Mouse (Mus musculus) lung, embryonic 15.5 days (tissue): ENCODE data around the gene Mycbp. TPM values are rescaled to one million over a fixed set of nuclear protein-coding genes. Genes with fewer than 3 reads are reported as not detected.
A peak's percentile ranks its signal among the peaks of the same experiment; 100 is the strongest.
"Not testable (repeated sequence)": the region's sequence is repeated elsewhere in the genome, so short reads cannot be mapped to it uniquely, and the experiment has no call there.

ENCODE experiments used
- ATAC-seq: fragments of 200-750 bp; cut with Nextera tagmentation; 2 replicates; pipeline ENCODE4 v1.8.0; 2017; ENCODE audit warnings: moderate number of reproducible peaks, borderline replicate concordance; ENCODE audit not compliant: low FRiP score, low TSS enrichment; ENCODE audit errors: extremely low read depth
- H3K27ac ChIP-seq: fragments of 300-500 bp; sonication (generic); 2 replicates; pipeline ENCODE4 v1.5.1; 2015; ENCODE audit warnings: moderate library complexity, mild to moderate bottlenecking, inconsistent platforms
- H3K27me3 ChIP-seq: fragments of 300-500 bp; sonication (generic); 2 replicates; pipeline ENCODE4 v1.6.1; 2015; ENCODE audit warnings: inconsistent platforms
- H3K36me3 ChIP-seq: fragments of 300-500 bp; sonication (generic); 2 replicates; pipeline ENCODE4 v1.6.1; 2015; ENCODE audit warnings: inconsistent platforms
- H3K4me1 ChIP-seq: fragments of 300-500 bp; sonication (generic); 2 replicates; pipeline ENCODE4 v1.6.1; 2015; ENCODE audit warnings: inconsistent platforms
- H3K4me2 ChIP-seq: fragments of 300-500 bp; sonication (generic); 2 replicates; pipeline ENCODE4 v1.6.1; 2015; ENCODE audit warnings: inconsistent platforms, mild to moderate bottlenecking, moderate library complexity
- H3K4me3 ChIP-seq: fragments of 300-500 bp; sonication (generic); 2 replicates; pipeline ENCODE4 v1.5.1; 2015; ENCODE audit warnings: mild to moderate bottlenecking, inconsistent platforms
- H3K9ac ChIP-seq: fragments of 300-500 bp; sonication (generic); 2 replicates; pipeline ENCODE4 v1.6.1; 2015; ENCODE audit warnings: inconsistent platforms
- H3K9me3 ChIP-seq: fragments of 300-500 bp; sonication (generic); 2 replicates; pipeline ENCODE4 v1.6.1; 2016; ENCODE audit warnings: inconsistent platforms
- WGBS: fragments of 180-500 bp; shearing (Covaris S2); methylation state at CpG from one replicate; pipeline ENCODE4 v1.1.7; 2015; 5-methylcytosine and 5-hydroxymethylcytosine counted together
- polyA plus RNA-seq: library from polyadenylated mRNA; unstranded; fragments of >200 nt; fragmentation: Nextera tagmentation; extraction: Ambion mirVana; gene quantifications from 2 replicates; pipeline ENCODE4 v1.2.1, GENCODE M21; 2015

Mycbp gene
- polyA plus RNA-seq, 1 experiment from 2014 or later, result 69.6 TPM

DNA sequence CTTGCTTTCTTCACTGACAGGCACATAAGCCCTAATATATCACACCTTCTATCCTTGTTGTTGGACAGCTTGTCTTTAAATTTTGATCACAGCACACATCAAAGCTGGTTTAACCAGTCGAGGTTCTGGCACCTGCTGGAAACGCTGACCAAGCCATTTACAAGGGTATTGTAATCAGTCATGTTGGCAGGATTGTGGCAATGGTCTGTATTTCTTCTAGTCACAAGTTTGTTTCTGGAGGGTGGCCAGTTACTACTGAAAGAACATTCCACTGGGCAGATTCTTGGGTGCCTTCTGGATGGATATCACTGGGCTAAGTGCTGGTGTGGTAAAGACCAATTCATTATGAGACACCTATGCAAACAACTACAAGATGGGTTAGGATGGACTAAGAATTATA lies 7.8 kb downstream of the Mycbp start:
- Histone ChIP-seq H3K9me3 (no peaks in the 10 kb centered on the region), H3K27ac (no peak overlapping the region), H3K9ac (no peak overlapping the region), H3K4me3 (no peak overlapping the region), H3K27me3 (no peaks in the 10 kb centered on the region), H3K4me1 (peaks cover 9% of the 10 kb centered on the region), H3K36me3 (peaks cover 30% of the 10 kb centered on the region; the same call in 1 of the 2 replicates), H3K4me2 (no peak overlapping the region)
- no peak for ATAC-seq
- WGBS, result 45% methylated on average over 2 of the region's 2 CpGs

DNA sequence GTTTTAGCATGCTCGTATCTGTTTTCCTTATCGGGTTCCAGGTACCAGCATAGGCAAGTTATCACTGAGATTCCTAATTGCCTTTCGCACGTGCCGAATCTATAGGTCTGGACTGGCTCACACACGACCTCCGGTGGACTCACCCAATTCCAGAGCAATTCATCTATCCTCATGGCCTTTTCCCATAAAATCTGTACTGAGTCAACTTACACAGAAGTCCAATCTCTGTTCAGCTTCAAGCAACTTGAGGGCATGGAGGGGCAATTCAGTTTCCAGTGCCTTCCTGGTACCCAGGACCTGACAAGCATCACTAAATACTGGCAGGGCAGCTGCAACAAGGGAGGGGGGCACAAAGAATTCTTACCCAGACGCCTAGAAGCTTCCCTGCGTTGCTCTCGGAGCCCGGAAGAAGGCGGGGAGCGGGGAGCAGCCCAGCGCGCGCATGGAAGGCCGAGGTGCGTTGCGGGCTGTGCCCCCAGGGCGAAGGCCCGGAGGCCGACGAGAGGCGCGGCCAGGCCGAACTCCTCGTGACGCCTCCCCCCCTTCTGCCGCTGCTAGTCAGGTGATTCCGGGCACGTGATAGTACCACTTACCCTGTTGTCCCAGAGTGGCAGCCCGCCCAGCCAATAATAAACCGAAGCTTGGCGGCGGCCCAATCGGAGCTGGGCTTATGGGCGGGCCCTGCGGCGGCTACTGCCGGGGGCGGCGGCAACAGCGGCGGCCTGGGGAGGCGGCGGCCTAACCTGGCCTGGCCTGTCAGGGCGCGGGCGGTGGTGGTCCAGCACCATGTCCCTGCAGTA lies 12.3 kb downstream of the Mycbp start, which contains the start of gene Rragc:
Gene Rragc, plus strand, starts transcription at position 699 of the 800 bp plus-strand sequence.
- ATAC-seq, result peak; percentile 100
- Histone ChIP-seq H3K27me3 (no peaks in the 10 kb centered on the region), H3K4me3 (peak within 1 kb of the TSS; percentile 90), H3K27ac (peak within 1 kb of the TSS; percentile 74), H3K36me3 (peaks cover 30% of the 10 kb centered on the region), H3K9ac (peak within 1 kb of the TSS; percentile 91), H3K9me3 (no peaks in the 10 kb centered on the region), H3K4me2 (peak within 1 kb of the TSS; percentile 86), H3K4me1 (peaks cover 19% of the 10 kb centered on the region)
- 1% methylated on average over 49 of the region's 49 CpGs for WGBS

DNA sequence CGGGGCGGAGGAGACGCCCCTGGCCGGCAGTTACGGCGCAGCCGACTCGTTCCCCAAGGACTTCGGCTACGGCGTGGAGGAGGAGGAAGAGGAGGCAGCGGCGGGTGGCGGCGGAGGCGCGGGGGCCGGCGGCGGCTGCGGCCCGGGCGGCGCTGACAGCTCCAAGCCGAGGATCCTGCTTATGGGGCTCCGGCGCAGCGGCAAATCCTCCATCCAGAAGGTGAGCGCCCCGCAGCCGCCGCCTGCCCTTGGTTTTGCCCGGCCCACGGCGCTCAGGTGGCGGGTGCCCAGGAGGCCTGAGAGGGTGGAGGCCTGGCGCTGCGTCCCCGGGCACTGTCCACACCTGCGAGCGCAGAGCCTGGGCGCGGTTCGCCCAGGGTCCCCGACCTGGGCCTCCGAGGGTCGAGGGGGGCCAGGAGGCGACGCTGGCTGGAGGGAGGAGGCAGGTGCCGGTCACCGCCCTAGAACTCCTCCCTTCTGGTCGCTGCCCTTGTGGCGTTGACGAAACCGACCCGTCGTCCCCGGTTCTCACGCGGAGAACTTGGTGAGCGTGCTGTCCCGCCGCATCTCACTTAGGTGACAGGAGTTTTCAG lies 13.0 kb downstream of the Mycbp start, which contains the start of gene 4930535I16Rik:
Gene 4930535I16Rik, minus strand, starts transcription at position 475 of the 593 bp plus-strand sequence.
- ATAC-seq, result peak; percentile 60; the same call in 1 of the 2 replicates
- peak within 1 kb of the TSS; percentile 74 for H3K27ac ChIP-seq
- H3K9me3 ChIP-seq, result no peaks in the 10 kb centered on the region
- no peaks in the 10 kb centered on the region for H3K27me3 ChIP-seq
- WGBS, result under 1% methylated on average over 60 of the region's 63 CpGs
- H3K36me3 ChIP-seq, result peaks cover 28% of the 10 kb centered on the region
- peak within 1 kb of the TSS; percentile 91 for H3K9ac ChIP-seq
- H3K4me1 ChIP-seq, result peaks cover 19% of the 10 kb centered on the region
- peak within 1 kb of the TSS; percentile 90 for H3K4me3 ChIP-seq
- peak within 1 kb of the TSS; percentile 86 for H3K4me2 ChIP-seq

DNA sequence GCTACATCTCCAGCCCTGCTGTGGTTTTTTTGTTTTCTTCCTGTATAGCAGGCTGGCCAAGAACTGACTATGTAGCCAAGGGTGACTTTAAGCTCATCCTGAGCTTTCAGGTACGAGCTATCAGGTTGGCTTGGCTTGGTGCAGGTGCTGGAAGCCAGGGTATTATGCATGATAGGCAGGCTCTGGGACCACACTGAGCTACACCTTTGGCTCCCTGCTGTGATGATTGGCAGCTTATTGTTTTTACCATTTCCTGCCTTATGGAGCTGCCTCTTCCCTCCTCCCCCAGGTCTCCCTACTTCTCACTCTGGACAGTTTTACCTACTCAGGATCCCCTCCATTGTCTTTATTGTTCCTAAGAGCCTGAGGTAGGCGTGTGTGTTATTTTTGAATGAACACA lies 14.2 kb downstream of the Mycbp start:
- H3K27me3 ChIP-seq, result no peaks in the 10 kb centered on the region
- H3K9ac ChIP-seq, result no peak overlapping the region
- H3K9me3 ChIP-seq, result no peaks in the 10 kb centered on the region
- H3K36me3 ChIP-seq, result peaks cover 29% of the 10 kb centered on the region
- ATAC-seq, result no peak
- 67% methylated on average over 2 of the region's 2 CpGs for WGBS
- H3K4me1 ChIP-seq, result peaks cover 19% of the 10 kb centered on the region
- no peak overlapping the region for H3K27ac ChIP-seq
- H3K4me3 ChIP-seq, result peak overlapping the region; percentile 90; the same call in 1 of the 2 replicates
- H3K4me2 ChIP-seq, result peak overlapping the region; percentile 86

DNA sequence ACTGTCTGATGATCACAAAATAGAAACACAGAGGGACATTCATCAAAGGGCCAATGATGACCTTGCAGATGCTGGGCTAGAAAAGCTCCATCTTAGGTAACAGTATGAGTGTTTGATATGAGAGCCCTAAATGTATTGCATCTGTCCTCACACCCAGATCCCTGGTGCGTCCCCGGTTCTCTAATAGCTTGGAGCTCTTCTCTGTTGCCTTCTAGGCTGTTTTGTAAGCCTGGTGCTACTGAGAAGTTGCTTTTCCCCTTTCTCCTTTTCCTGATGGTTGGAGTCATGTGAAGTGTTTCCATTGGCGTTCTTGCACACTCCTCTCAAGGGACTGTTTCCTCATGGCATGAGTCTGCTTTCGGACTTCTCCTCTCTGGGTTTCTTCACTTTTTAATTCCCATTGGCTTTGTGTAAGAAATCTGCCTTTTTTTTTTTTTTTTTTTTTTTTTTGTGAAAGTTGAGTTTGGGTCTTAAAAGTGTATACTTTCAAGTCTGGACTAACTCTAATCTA lies 16.5 kb downstream of the Mycbp start:
- WGBS, result 76% methylated on average over 4 of the region's 4 CpGs
- no peaks in the 10 kb centered on the region for H3K9me3 ChIP-seq
- peaks cover 15% of the 10 kb centered on the region for H3K4me1 ChIP-seq
- H3K27me3 ChIP-seq, result no peaks in the 10 kb centered on the region
- ATAC-seq, result no peak
- no peak overlapping the region for H3K27ac ChIP-seq
- H3K4me3 ChIP-seq, result no peak overlapping the region
- H3K9ac ChIP-seq, result no peak overlapping the region
- H3K36me3 ChIP-seq, result peaks cover 48% of the 10 kb centered on the region
- H3K4me2 ChIP-seq, result no peak overlapping the region

DNA sequence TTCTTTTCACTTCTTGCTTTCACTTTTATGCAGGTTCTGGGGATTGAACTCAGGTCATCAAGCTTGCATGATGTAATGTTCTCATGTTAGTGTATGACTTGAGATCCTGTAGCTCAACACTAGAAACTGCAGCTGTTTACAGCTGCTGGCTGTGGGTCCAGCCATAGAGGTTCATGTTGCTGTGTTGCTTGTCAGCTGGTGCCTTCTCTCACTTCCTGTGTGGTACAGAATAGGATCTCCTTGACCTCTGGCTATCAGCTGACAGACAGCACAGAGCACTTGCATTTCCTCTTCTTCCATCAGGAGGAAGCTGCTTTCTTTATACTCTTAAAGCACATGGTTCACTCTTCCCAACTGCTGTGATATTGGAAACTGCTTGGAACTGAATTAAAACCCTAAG lies 23.3 kb downstream of the Mycbp start:
- H3K27me3 ChIP-seq, result no peaks in the 10 kb centered on the region
- no peaks in the 10 kb centered on the region for H3K4me1 ChIP-seq
- no peak overlapping the region for H3K9ac ChIP-seq
- H3K4me2 ChIP-seq, result no peak overlapping the region
- no peaks in the 10 kb centered on the region for H3K9me3 ChIP-seq
- ATAC-seq, result no peak
- peaks cover 74% of the 10 kb centered on the region for H3K36me3 ChIP-seq
- H3K27ac ChIP-seq, result no peak overlapping the region
- H3K4me3 ChIP-seq, result no peak overlapping the region

DNA sequence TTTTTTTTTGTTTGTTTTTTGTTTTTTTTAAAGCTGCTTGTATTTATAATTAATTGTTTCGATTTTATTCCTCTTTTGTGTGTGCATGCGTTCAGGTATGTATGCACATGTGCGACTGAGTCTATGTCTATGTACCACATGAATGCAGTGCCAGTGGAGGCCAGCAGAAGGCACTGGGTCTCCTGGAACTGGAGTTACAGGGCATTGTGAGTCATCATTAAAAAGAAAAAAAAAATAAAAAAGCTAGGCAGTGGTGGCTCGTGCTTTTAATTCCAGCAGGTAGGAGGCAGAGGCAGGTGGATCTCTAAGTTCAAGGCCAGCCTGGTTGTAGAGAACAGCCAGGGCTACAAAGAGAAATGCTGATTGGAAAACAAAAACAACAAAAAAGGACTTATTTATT lies 25.4 kb downstream of the Mycbp start:
- no peaks in the 10 kb centered on the region for H3K27me3 ChIP-seq
- no peaks in the 10 kb centered on the region for H3K9me3 ChIP-seq
- no peak for ATAC-seq
- no peak overlapping the region for H3K27ac ChIP-seq
- no peaks in the 10 kb centered on the region for H3K4me1 ChIP-seq
- no peak overlapping the region for H3K4me3 ChIP-seq
- no peak overlapping the region for H3K4me2 ChIP-seq
- no peak overlapping the region for H3K9ac ChIP-seq
- 93% methylated on average over 4 of the region's 4 CpGs for WGBS
- H3K36me3 ChIP-seq, result peaks cover 73% of the 10 kb centered on the region

DNA sequence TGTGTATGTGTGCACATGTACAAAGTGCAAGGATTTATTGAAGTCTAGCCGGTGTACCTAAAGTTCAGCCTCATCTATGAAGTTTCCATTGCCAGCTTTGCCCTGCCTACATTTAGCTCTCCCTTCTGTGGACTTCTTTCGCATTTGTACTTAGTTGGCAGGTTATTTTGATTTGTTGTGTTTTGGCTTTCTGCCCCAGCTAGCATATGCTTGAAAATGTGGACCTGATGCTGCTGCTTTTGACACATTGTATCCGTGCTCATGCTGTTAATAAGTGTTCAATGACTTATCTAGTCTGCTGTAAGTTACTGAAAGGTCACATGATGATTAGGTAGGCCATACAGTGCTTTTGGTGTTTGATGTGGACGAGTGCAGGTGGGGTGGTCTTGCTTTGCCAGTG lies 29.7 kb downstream of the Mycbp start:
- Histone ChIP-seq H3K4me2 (no peak overlapping the region), H3K4me1 (no peaks in the 10 kb centered on the region), H3K9ac (no peak overlapping the region), H3K9me3 (no peaks in the 10 kb centered on the region), H3K36me3 (peaks cover 65% of the 10 kb centered on the region), H3K4me3 (no peak overlapping the region), H3K27me3 (no peaks in the 10 kb centered on the region), H3K27ac (no peak overlapping the region)
- 90% methylated on average over 4 of the region's 4 CpGs for WGBS
- ATAC-seq, result no peak

DNA sequence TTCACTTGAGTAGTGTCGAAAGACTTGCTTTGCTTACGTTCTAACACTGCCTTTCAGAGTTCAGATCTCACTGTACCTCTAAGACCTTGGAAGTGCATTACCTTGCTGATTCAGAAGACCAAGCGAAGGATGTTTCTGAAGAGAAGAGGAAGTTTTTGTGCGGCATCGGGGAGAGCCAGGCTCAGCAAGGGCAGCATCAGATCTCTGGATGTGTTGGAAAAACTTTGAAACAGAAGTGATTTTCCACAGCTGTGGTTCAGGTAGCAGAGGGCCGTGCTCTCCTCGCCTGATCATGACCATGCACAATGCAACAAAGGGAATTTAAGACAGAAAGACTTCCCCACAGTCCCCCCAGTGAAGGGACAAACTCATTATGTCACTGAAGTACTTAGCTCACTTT lies 31.4 kb downstream of the Mycbp start:
- no peaks in the 10 kb centered on the region for H3K9me3 ChIP-seq
- no peak for ATAC-seq
- H3K4me2 ChIP-seq, result no peak overlapping the region
- 92% methylated on average over 7 of the region's 7 CpGs for WGBS
- no peak overlapping the region for H3K27ac ChIP-seq
- no peak overlapping the region for H3K4me3 ChIP-seq
- no peaks in the 10 kb centered on the region for H3K4me1 ChIP-seq
- H3K36me3 ChIP-seq, result peaks cover 49% of the 10 kb centered on the region
- no peak overlapping the region for H3K9ac ChIP-seq
- H3K27me3 ChIP-seq, result no peaks in the 10 kb centered on the region

DNA sequence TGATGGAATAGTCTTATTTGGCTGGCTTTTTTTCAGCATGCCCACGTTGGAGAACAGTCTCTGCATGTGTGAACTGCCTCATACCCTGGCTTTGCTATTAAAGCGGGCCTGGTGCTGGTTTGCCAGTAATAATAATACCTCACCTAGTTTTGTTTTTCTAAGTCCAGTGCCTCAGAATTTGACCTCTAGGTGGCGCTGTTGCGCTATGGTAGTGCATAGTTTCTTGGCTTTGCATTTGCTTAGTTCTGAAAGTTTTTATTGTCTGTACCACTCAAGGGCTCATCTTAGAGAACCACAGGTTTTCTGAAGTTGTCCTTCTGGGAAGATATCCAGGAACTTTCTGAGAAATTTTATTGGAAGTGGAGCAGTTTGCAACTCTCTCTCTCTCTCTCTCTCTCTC lies 35.2 kb downstream of the Mycbp start:
- WGBS, result 3% methylated on average over 4 of the region's 4 CpGs
- Histone ChIP-seq H3K27ac (no peak overlapping the region), H3K36me3 (peaks cover 21% of the 10 kb centered on the region), H3K4me1 (no peaks in the 10 kb centered on the region), H3K27me3 (no peaks in the 10 kb centered on the region), H3K4me3 (no peak overlapping the region), H3K9ac (no peak overlapping the region), H3K9me3 (no peaks in the 10 kb centered on the region), H3K4me2 (no peak overlapping the region)
- ATAC-seq, result no peak

DNA sequence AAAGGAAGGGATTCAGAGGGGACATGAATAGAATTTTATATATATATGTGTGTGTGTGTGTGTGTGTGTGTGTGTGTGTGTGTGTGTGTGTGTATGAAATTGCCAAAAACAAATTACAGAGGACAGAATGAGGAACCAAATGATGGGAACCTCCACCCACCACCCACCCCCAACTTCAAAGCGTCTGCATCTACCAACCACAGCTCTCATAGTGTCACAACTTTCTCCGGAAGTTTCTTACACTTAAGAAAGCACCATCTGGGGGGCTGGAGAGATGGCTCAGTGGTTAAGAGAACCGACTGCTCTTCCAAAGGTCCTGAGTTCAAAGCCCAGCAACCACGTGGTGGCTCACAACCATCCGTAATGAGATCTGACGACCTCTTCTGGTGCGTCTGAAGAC lies 36.2 kb downstream of the Mycbp start:
- H3K27me3 ChIP-seq, H3K4me1 ChIP-seq, H3K9ac ChIP-seq, ATAC-seq, H3K4me2 ChIP-seq, H3K27ac ChIP-seq, H3K4me3 ChIP-seq, H3K9me3 ChIP-seq: not testable (repeated sequence)
- 50% methylated on average over 7 of the region's 7 CpGs for WGBS
- peaks cover 12% of the 10 kb centered on the region; the same call in 1 of the 2 replicates for H3K36me3 ChIP-seq

DNA sequence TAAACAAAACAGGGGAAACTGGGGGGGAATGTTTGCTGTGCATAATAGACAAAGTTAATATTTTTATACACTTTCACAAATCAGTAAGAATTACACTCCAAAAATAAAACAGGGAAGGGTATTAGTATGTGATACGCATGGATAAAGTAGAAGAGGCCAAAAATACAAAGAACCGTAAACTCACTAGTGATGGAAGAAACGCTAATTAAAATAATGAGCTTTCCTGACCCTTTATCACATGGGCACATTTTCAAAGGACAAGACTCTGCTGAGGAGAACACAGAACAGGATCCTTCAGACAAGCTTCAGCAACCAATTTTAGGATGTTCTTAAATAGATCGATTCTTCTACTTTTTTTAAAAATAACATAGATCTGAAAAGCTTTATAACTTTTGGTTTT lies 42.1 kb downstream of the Mycbp start:
- no peak overlapping the region for H3K9ac ChIP-seq
- 75% methylated on average over 4 of the region's 4 CpGs for WGBS
- H3K4me2 ChIP-seq, result no peak overlapping the region
- no peaks in the 10 kb centered on the region for H3K36me3 ChIP-seq
- ATAC-seq, result no peak
- no peak overlapping the region for H3K4me3 ChIP-seq
- H3K27ac ChIP-seq, result no peak overlapping the region
- no peaks in the 10 kb centered on the region for H3K4me1 ChIP-seq
- H3K27me3 ChIP-seq, result no peaks in the 10 kb centered on the region
- H3K9me3 ChIP-seq, result no peaks in the 10 kb centered on the region
